Mouse (Mus musculus): ENCODE measurements around the gene Il10.

DNA sequence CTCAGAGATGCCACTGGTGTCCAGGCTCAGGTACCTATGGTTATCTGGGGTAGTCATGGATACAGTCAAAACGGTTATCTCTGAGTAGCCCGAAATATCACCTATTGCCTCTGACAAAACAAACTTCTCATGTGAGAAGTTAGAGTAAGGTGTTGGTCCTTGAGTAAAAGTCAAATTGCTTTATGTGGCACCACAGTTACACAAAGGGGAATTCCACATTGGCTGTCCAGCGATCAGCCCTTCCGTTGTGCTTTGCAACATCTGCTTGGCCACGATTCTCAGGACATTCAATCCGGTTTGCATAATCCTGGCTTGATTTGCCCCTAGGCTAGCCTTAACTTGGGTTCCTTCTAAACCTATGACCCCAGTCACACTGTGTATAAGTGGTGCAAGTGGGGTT, 4.4 kb upstream of the Il10 start:
- no peak for TF ChIP-seq CTCF (IDR thresholded peaks at IDR 0.05; ENCODE audit: borderline replicate concordance, control insufficient read depth, extremely low read depth, insufficient read depth, low read length, poor library complexity)
- no peak for TF ChIP-seq POLR2A (IDR thresholded peaks at IDR 0.05; ENCODE audit: control insufficient read depth, extremely low read depth, insufficient read depth, low read length, poor library complexity)
